Mouse (Mus musculus) heart, embryonic 13.5 days (tissue): ENCODE measurements around the gene Vcl. TPM values are rescaled to one million over a fixed set of nuclear protein-coding genes. Genes with fewer than 3 reads are reported as not detected.

Experiments used
- ATAC-seq: fragments of 200-750 bp; cut with Nextera tagmentation; 2 replicates; pipeline ENCODE4 v1.8.0; 2017; ENCODE audit warnings: moderate TSS enrichment; ENCODE audit not compliant: insufficient number of reproducible peaks, low FRiP score, low TSS enrichment; ENCODE audit errors: extremely low read depth
- H3K27ac ChIP-seq: fragments of 300-500 bp; sonication (generic); replicated peaks from 2 replicates; pipeline ENCODE4 v1.5.1; 2015; ENCODE audit warnings: moderate library complexity, mild to moderate bottlenecking, inconsistent platforms
- H3K27me3 ChIP-seq: fragments of 300-500 bp; sonication (generic); replicated peaks from 2 replicates; pipeline ENCODE4 v1.6.1; 2015; ENCODE audit warnings: mild to moderate bottlenecking, inconsistent platforms
- H3K36me3 ChIP-seq: fragments of 300-500 bp; sonication (generic); 2 replicates; pipeline ENCODE4 v1.6.1; 2015; ENCODE audit warnings: mild to moderate bottlenecking, inconsistent platforms
- H3K4me1 ChIP-seq: fragments of 300-500 bp; sonication (generic); 2 replicates; pipeline ENCODE4 v1.6.1; 2015; ENCODE audit warnings: inconsistent platforms
- H3K4me2 ChIP-seq: fragments of 300-500 bp; sonication (generic); 2 replicates; pipeline ENCODE4 v1.6.1; 2015; ENCODE audit warnings: inconsistent platforms, mild to moderate bottlenecking, moderate library complexity
- H3K4me3 ChIP-seq: fragments of 300-500 bp; sonication (generic); 2 replicates; pipeline ENCODE4 v1.5.1; 2015; ENCODE audit warnings: moderate library complexity, mild to moderate bottlenecking, inconsistent platforms
- H3K9ac ChIP-seq: fragments of 300-500 bp; sonication (generic); 2 replicates; pipeline ENCODE4 v1.6.1; 2015; ENCODE audit warnings: inconsistent platforms, mild to moderate bottlenecking, moderate library complexity
- H3K9me3 ChIP-seq: fragments of 300-500 bp; sonication (generic); 2 replicates; pipeline ENCODE4 v1.6.1; 2016; ENCODE audit warnings: inconsistent platforms
- WGBS: fragments of 180-500 bp; shearing (Covaris S2); methylation state at CpG from one replicate; pipeline ENCODE4 v1.1.7; 2015; ENCODE audit warnings: mixed read lengths; 5-methylcytosine and 5-hydroxymethylcytosine counted together
- polyA plus RNA-seq: library from polyadenylated mRNA; unstranded; fragments of >200 nt; fragmentation: Nextera tagmentation; extraction: Ambion mirVana; gene quantifications from 2 replicates; pipeline ENCODE4 v1.2.1, GENCODE M21; 2015

Vcl gene
- polyA plus RNA-seq, 1 experiment from 2014 or later, result 69.8 TPM

GRCm38 (mm10) chr14:21051380-21052111, 122.3 kb downstream of the Vcl start:
- Histone ChIP-seq H3K9ac (peak overlapping the region; percentile 92), H3K27me3 (no peaks in the 10 kb centered on the region), H3K27ac (peak overlapping the region; percentile 94), H3K9me3 (peaks cover 5% of the 10 kb centered on the region; the same call in 1 of the 2 replicates), H3K36me3 (peaks cover 9% of the 10 kb centered on the region), H3K4me1 (peaks cover 41% of the 10 kb centered on the region), H3K4me3 (peak overlapping the region; percentile 96), H3K4me2 (peak overlapping the region; percentile 89)
- ATAC-seq, result no peak
- WGBS, result 7% methylated on average over 28 of the region's 28 CpGs

- under 1% methylated on average over 48 of the region's 48 CpGs for WGBS
Observed at GRCm38 (mm10) chr14:21052112-21052780, 123.0 kb downstream of the Vcl start, which contains the start of the genes Ap3m1 and Adk. TSS of gene Ap3m1 (minus strand) at chr14:21052508. TSS of gene Adk (plus strand) at chr14:21052574.

DNA sequence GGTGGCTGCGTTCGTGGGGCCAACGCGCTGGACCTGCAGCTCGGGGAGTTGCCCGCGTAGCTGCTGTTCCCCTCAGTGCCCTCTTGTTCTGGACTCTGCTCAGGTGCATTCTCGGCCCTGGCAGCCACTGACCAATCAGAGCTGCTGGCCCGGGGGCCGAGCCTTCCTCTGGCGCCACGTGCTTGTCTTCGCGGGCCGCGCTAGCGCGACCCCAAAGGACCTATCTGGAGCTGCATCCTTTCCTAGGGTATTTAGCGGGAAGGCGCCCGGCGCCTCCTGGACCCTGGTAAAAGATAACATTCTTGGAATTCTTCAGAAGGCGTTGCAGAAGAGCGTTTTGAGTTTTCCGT, 123.6 kb downstream of the Vcl start:
- Histone ChIP-seq H3K27me3 (no peaks in the 10 kb centered on the region), H3K4me2 (peak overlapping the region; percentile 89), H3K9ac (peak overlapping the region; percentile 84), H3K27ac (peak overlapping the region; percentile 94), H3K9me3 (peaks cover 5% of the 10 kb centered on the region; the same call in 1 of the 2 replicates), H3K4me3 (peak overlapping the region; percentile 96), H3K4me1 (peaks cover 33% of the 10 kb centered on the region), H3K36me3 (peaks cover 13% of the 10 kb centered on the region)
- ATAC-seq, result peak; percentile 69
- under 1% methylated on average over 25 of the region's 25 CpGs for WGBS

More at GRCm38 (mm10) chr14:21052112-21052780, 123.0 kb downstream of the Vcl start, which contains the start of the genes Ap3m1 and Adk:
- Histone ChIP-seq H3K9me3 (peaks cover 5% of the 10 kb centered on the region; the same call in 1 of the 2 replicates), H3K4me3 (peak within 1 kb of the TSS; percentile 96), H3K36me3 (peaks cover 11% of the 10 kb centered on the region), H3K27me3 (no peaks in the 10 kb centered on the region), H3K27ac (peak within 1 kb of the TSS; percentile 94), H3K9ac (peak within 1 kb of the TSS; percentile 92), H3K4me1 (peaks cover 35% of the 10 kb centered on the region), H3K4me2 (peak within 1 kb of the TSS; percentile 89)
- ATAC-seq, result peak; percentile 96

GRCm38 (mm10) chr14:21053151-21053550, 124.0 kb downstream of the Vcl start:
- no peaks in the 10 kb centered on the region for H3K27me3 ChIP-seq
- 4% methylated on average over 8 of the region's 8 CpGs for WGBS
- H3K4me2 ChIP-seq, result peak overlapping the region; percentile 89
- peak overlapping the region; percentile 84 for H3K9ac ChIP-seq
- H3K27ac ChIP-seq, result peak overlapping the region; percentile 94
- peaks cover 13% of the 10 kb centered on the region for H3K36me3 ChIP-seq
- peak overlapping the region; percentile 96 for H3K4me3 ChIP-seq
- no peak for ATAC-seq
- H3K9me3 ChIP-seq, result peaks cover 5% of the 10 kb centered on the region; the same call in 1 of the 2 replicates
- H3K4me1 ChIP-seq, result peaks cover 30% of the 10 kb centered on the region

- Histone ChIP-seq H3K27ac (no peak overlapping the region), H3K27me3 (no peaks in the 10 kb centered on the region), H3K4me1 (peaks cover 29% of the 10 kb centered on the region), H3K9me3 (peaks cover 5% of the 10 kb centered on the region; the same call in 1 of the 2 replicates), H3K36me3 (peaks cover 13% of the 10 kb centered on the region), H3K4me3 (peak overlapping the region; percentile 96), H3K9ac (peak overlapping the region; percentile 84), H3K4me2 (peak overlapping the region; percentile 89)
- 40% methylated on average over 7 of the region's 7 CpGs for whole genome bisulfite sequencing
- no peak for ATAC-seq
Observed at GRCm38 (mm10) chr14:21053586-21053985, 124.4 kb downstream of the Vcl start.

DNA sequence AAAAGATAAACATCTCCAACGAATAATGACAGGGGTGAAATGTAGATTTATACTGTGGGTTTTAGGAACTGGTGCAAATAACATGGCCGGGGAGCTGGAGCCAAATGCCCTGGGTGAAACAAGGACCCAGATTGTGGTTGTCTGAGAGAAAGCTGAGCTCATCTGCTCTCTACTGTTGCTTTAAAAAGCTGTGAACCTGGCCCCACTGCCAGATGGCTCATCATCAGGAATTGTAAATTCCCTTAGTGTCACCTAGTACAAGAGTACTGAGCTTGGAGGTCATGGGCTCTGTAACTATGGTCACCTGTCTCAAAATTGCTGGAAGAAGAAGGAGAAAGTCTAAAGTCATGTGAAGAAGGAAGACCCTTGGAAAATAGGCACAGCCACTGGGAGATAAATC, 129.8 kb downstream of the Vcl start:
- Histone ChIP-seq H3K9ac (no peak overlapping the region), H3K4me1 (peaks cover 11% of the 10 kb centered on the region), H3K27ac (no peak overlapping the region), H3K27me3 (no peaks in the 10 kb centered on the region), H3K36me3 (peaks cover 13% of the 10 kb centered on the region), H3K4me3 (no peak overlapping the region), H3K4me2 (no peak overlapping the region), H3K9me3 (no peaks in the 10 kb centered on the region)
- no peak for ATAC-seq
- 80% methylated on average over 2 of the region's 2 CpGs for WGBS

GRCm38 (mm10) chr14:21062766-21063513, 133.7 kb downstream of the Vcl start:
- Histone ChIP-seq H3K4me3 (no peak overlapping the region), H3K27me3 (no peaks in the 10 kb centered on the region), H3K9ac (no peak overlapping the region), H3K27ac (no peak overlapping the region), H3K4me2 (no peak overlapping the region), H3K4me1 (peaks cover 27% of the 10 kb centered on the region), H3K9me3 (no peaks in the 10 kb centered on the region), H3K36me3 (0 out of 2 replicates have a peak, but pooled peaks cover 2% of the 10 kb centered on the region)
- 53% methylated on average over 5 of the region's 5 CpGs for WGBS
- no peak for ATAC-seq

GRCm38 (mm10) chr14:21064321-21064720, 135.1 kb downstream of the Vcl start:
- Histone ChIP-seq H3K27ac (no peak overlapping the region), H3K27me3 (no peaks in the 10 kb centered on the region), H3K4me1 (peaks cover 27% of the 10 kb centered on the region), H3K36me3 (0 out of 2 replicates have a peak, but pooled peaks cover 2% of the 10 kb centered on the region), H3K9me3 (no peaks in the 10 kb centered on the region), H3K9ac (no peak overlapping the region), H3K4me3 (no peak overlapping the region), H3K4me2 (no peak overlapping the region)
- WGBS, result 25% methylated on average over 1 of the region's 1 CpGs
- no peak for ATAC-seq

- Histone ChIP-seq H3K27me3 (no peaks in the 10 kb centered on the region), H3K9ac (no peak overlapping the region), H3K4me1 (peaks cover 33% of the 10 kb centered on the region), H3K36me3 (0 out of 2 replicates have a peak, but pooled peaks cover 2% of the 10 kb centered on the region), H3K4me3 (no peak overlapping the region), H3K4me2 (peak overlapping the region; percentile 18; the same call in 1 of the 2 replicates), H3K27ac (peak overlapping the region; percentile 73), H3K9me3 (no peaks in the 10 kb centered on the region)
- no peak; the same call in 1 of the 2 replicates for ATAC-seq
- WGBS, result 20% methylated on average over 8 of the region's 8 CpGs
Observed at GRCm38 (mm10) chr14:21065490-21066162, 136.4 kb downstream of the Vcl start.

- Histone ChIP-seq H3K27me3 (no peaks in the 10 kb centered on the region), H3K9me3 (no peaks in the 10 kb centered on the region), H3K4me1 (peaks cover 37% of the 10 kb centered on the region), H3K4me3 (no peak overlapping the region), H3K4me2 (no peak overlapping the region), H3K27ac (no peak overlapping the region), H3K36me3 (0 out of 2 replicates have a peak, but pooled peaks cover 2% of the 10 kb centered on the region), H3K9ac (no peak overlapping the region)
- 82% methylated on average over 5 of the region's 5 CpGs for WGBS
- no peak for ATAC-seq
Observed at GRCm38 (mm10) chr14:21069594-21069993, 140.4 kb downstream of the Vcl start.
